Mouse (Mus musculus): ENCODE measurements around the gene Picalm.

Picalm gene

DNA sequence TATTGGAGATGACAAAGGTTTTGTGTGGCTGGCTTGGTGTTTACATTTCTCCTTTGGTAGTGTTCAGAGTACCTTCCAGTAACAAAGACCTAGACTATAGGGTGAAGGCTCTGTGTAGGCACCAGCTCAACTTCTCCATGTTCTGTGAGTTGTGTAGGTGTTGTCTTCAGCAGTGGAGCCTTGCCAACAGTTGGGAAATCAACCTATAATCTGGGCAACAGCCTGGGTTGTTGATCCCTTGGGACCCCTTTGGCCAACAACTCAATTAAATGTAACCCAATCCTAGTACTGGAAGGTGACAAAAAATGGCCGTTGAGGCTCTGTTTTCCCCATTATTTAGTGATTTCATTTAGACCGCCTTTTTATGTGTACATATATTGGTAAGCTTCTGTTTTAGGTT, 80.1 kb downstream of the Picalm start:
- no peak for DNase-seq (ENCODE audit: low read depth, low spot score)

DNA sequence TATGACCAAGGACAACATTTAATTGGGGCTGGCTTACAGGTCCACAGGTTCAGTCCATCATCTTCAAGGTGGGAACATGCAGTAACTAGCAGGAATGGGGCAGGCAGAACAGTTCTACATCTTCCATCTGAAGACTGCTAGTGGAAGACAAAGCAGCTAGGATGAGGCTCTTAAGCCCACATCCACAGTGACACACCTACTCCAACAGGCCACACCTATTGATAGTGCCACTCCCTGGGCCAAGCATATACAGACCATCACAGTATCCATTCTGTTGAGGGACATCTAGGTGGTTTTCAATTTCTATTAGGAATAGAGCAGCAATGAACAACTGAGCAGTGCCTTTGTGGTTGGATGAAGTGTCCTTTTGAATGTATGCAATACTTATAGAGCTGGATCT, 80.9 kb downstream of the Picalm start:
- no peak for DNase-seq (ENCODE audit: low read depth, low spot score)

DNA sequence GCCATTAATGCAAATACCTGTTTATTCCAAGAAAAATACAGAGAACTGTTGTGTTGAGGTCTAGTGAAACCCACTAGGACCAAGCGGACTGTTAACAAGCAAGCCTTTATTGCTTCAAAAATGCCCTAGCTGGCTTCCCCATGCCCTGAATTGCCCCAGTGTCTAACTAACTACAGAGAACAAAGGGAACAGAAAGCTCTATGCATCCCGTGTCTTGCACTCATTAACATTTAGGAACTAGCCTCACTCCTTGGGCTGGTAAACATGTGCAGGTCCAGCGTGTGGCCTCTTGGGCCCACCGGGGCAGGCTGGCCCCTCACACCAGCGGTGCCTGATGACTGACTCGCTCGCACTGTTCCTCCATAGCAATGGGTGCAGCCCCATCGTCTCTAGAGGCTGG, 86.5 kb downstream of the Picalm start:
- DNase-seq (ENCODE audit: low read depth, low spot score), result no peak

DNA sequence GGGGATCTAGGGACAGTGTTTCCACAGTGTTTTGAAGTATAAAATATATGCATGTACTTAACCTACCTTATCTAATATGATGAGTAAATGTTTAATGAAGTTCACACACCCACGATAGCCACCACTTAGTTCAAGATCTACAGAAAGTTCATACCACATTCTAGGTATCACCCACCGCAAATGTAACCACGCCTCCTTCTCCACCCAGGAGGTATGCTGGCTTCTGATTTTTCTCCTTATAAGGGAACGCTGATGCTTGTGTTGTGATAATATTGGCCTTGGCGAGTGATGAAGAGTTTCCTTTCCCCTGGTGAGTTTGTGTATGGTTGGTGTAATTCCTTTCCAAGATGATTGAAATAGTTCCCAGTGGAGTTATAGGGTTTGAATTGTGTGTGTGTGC, 88.1 kb downstream of the Picalm start:
- DNase-seq (ENCODE audit: low read depth, low spot score), result no peak

DNA sequence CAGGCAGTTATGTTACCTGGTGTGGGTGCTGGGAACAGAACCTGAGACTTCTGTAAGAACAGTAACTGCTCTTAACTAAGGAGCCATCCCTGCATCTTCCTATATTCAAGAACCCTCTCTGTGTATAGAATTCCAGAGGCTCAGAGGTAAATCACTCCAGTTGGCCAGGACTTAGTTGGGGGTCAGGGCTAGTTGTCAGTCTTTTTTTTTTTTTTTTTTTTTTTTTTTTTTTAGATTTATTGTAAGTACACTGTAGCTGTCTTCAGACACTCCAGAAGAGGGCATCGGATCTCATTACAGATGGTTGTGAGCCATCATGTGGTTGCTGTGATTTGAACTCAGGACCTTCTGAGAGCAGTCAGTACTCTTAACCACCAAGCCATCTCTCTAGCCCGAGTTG, 91.5 kb downstream of the Picalm start:
- DNase-seq (ENCODE audit: low read depth, low spot score), result no peak

DNA sequence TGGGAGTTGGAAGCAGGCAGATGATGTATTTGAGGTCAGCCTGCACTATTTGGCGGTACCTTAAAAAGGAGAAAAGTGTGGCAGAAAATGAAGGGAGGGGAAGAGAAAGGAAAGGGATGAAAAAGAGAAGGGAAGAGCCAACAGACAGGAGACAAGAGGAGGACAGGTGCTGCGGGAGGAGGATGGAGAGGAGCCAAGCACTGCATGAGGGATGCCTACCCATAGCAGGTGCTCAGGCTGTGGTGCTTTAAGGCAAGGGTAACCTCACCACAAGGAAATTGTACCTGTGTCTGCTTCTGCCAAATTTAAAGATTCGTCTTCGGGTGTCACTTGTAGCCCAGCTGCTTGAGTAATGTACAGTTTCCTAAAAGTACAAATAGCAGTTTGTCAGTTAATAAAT, 98.1 kb downstream of the Picalm start:
- no peak for DNase-seq (ENCODE audit: low read depth, low spot score)

DNA sequence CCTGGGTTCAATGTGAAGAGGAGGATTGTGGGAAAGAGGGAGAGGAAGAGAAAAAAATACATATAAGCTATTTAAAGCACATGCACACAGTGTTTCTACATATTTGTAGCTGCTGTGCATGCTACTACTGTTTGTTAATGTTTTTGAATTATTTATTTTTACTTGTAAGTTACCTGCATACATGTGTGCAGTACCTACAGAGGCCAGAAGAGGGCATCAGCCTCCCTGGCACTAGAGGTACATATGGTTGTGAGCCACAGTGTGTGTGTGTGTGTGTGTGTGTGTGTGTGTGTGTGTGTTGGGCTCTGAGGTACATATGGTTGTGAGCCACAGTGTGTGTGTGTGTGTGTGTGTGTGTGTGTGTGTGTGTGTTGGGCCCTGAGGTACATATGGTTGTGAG, 98.9 kb downstream of the Picalm start:
- peak; percentile 65 for DNase-seq (ENCODE audit: low read depth, low spot score)

DNA sequence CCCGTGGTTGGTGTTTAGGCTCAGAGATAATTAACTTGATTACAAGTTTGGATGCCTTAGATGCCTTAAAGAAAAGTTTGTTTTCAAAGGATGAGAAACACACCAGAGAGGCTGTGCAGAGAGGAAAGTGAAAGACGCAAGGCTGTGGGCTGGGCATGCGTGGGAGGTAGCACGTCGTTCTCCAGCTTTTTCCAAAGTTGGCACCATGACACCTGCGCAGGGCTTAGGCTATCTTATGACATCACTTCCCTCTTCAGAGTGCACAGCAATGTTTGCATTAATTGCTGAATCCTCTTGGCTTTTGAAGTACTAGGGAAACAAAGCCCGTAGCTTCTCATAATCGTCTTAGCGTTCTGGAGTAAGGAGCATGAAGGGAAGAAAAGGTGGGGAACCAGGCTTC, 101.4 kb downstream of the Picalm start:
- DNase-seq (ENCODE audit: low read depth, low spot score), result no peak

DNA sequence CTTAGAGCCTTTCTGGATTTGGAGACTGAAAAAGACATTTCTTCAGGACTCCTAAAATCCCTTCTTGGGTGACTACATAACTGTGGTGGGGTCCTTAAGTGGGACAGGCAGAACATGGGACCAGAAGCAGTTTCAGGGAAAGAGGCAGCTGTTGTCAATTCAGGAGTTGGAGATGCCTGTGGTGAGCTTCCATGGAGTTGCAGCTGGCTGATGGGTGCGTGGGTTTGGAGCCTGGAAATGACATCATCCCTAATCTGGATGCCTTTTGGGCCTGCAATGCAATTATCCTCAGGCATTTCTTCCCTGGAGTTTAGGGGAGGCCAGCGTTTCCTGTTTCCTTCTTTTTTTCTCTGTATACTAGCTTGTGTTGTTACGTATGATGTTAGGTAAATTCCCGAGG, 103.9 kb downstream of the Picalm start:
- DNase-seq (ENCODE audit: low read depth, low spot score), result no peak

DNA sequence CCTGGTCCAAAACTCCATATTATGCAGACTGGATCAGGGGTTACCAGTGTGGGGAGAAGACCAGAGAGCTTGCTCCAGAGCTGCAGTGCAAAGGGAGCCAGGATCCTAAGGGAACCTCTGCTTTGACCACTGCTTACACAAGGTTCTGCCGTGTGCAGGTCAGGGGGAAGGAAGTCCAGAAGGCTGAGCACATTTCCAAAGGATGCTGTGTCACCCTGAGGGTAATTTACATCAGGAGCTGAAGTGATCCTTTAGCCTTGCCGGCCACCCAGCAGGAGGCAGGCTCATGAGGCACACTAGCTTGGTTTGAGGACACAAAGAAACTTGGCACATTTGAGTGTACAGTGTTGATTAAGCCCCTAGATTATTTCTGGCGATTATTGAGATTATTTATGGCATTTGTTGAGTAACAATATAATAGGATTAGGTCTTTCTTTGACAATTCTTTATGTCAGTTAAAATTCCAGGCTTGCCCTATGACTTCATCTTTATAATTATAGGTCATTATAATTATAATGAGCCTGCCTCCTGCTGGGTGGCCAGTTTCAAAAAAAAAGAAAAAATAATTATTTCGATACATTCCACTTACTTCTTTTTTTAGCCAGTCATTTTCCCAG, 106.4 kb downstream of the Picalm start:
- DNase-seq (ENCODE audit: low read depth, low spot score), result no peak

DNA sequence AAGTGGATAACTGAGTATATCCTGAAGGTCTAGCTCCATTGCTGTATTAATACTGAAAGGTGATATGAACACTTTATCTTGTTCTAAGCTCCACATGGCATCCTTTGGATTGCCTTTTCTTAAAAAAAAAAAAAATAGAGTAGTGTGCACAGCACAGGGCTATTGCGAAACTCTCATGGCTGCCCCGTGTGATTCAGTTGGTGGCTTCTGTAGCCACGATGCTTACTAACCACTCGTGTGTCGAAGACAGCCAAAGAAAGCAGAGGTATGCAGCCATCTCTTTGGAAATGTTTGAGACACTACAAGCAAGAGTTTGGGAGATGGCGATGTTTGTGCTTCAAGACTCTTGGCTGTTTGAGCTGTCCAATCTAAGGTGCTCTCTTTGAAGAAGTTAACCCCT, 113.1 kb downstream of the Picalm start:
- no peak for DNase-seq (ENCODE audit: low read depth, low spot score)

DNA sequence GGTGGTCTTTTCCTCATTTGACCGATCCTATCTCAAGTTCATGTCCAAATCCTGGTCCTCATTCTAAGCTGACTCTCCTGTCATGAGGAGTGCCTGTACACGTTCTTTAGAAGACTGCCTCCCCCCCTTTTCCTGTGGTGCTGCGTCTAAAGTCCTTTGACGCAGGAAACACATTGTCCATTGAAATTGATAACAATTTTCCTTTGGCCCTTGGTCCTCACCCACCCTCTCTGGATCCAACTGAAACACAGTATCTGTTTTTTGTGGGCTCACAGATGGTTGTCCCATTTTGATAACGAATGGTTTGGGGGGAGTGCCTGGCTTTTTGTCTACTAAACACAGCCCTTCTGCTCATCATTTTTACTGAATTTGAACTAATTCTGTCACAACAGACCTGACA, 113.6 kb downstream of the Picalm start:
- DNase-seq (ENCODE audit: low read depth, low spot score), result no peak

DNA sequence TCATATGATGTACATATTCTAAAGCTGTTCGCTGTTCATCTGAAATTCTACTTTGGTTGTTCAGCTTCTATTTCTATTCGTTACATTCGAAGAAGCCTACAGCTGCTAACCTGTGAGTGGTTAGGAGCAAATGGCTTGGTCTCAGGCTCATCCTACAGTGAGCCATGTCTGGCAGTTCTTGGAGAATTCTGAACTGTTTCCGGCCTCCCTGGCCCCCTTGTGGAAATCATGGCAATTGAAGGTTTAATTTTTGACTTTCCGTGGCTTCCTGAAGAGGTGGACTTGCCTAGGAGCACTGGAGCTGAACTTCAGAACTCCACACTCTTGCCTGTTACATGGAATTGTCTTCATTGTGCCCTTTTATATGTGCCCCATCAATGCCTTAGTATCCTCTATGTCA, 122.9 kb downstream of the Picalm start:
- DNase-seq (ENCODE audit: low read depth, low spot score), result no peak

DNA sequence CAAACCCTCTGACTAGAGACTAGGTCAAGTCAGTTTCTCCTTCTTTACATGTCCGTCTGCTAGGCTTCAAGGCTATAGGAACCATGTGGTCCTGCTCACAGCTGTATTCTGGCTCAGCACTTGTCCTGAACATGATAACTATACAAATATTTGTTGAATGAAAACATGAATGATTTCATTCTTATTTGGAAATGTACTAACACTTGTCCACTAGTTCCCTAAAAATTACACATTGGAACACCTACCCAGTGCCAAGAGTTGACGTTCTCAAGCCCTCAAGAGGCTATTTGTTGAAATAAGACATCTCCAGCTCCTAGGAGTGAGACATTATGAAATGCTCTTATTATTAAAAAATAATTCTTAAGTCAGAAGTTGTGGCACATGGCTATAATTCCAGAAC, 128.7 kb downstream of the Picalm start:
- no peak for DNase-seq (ENCODE audit: low read depth, low spot score)

DNA sequence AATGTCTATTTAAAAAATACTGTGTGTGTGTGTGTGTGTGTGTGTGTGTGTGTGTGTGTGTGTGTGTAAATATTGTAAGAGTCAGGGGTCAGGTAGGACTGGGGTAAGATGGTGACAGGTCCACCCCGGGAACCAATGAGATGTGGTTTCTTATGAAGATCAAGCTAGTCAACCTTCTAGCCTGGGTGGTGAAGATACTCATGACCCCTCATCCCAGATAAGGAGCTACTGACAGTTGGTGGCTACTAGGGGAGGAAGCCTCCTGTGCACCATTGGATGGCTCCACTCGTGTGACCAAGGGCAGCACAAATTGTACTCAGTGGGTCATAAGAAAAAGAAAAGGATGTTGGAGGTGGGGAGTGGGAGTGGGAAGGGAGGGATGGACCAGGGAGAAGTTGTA, 129.9 kb downstream of the Picalm start:
- DNase-seq (ENCODE audit: low read depth, low spot score), result no peak

DNA sequence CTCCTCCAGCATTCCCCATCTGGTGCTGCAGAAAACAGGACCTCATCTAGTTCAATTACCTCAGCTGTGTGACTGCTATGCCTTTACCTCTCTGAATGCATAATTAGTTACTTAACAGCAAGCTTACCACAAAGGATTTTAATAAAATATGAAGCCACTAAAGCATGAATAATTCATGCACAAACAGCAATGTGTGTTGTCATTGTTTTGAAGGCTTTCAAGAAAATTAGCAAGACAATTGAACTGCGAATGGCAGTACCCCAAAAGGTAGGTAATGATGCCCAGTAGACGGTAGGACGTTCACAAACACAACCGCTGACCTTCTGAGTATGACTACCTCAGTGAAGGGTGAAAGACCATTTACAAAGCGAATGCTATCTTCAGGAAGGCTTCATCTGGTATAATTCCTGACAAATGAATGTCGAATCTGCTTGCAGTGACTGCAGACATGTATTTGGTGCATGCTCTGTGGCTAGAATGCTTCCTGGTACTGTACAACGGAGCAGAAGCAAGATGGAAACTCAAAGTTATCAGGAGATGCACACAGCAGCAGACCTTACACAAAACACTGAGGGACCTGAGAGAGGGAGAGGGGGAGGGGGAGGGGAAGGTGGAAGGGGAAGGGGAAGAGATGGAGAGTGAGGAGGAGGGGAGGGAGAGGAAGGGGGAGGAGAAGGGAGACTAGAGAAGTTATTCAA, 132.0 kb downstream of the Picalm start:
- no peak for DNase-seq (ENCODE audit: low read depth, low spot score)
